Mouse (Mus musculus) T-cell, adult 2 months (primary cell): ENCODE measurements around the gene Gucy1a1.
"Not testable (repeated sequence)": the region's sequence is repeated elsewhere in the genome, so short reads cannot be mapped to it uniquely, and the experiment has no call there.

Experiments
- DNase-seq: peaks from one replicate; pipeline ENCODE4 v3.0.0; 2022; ENCODE audit warnings: low spot score

The Gucy1a1 gene

GRCm38 (mm10) chr3:82145126-82145901, at the start of gene Gucy1a1:
Gene Gucy1a1 (minus strand): TSS chr3:82145789.
- DNase-seq, result peak; percentile 15

- no peak for DNase-seq
Measured at GRCm38 (mm10) chr3:82191559-82192245, 46.1 kb upstream of the Gucy1a1 start.

- DNase-seq, result no peak
Measured at GRCm38 (mm10) chr3:82185626-82186025, 40.0 kb upstream of the Gucy1a1 start.

- DNase-seq, result no peak
Measured at GRCm38 (mm10) chr3:82181500-82181899, 35.9 kb upstream of the Gucy1a1 start.

- no peak for DNase-seq
Measured at GRCm38 (mm10) chr3:82180253-82180652, 34.7 kb upstream of the Gucy1a1 start.

GRCm38 (mm10) chr3:82175501-82175900, 29.9 kb upstream of the Gucy1a1 start:
- DNase-seq, result no peak

GRCm38 (mm10) chr3:82167064-82167463, 21.5 kb upstream of the Gucy1a1 start:
- DNase-seq, result no peak

GRCm38 (mm10) chr3:82165937-82166336, 20.3 kb upstream of the Gucy1a1 start:
- DNase-seq, result no peak

GRCm38 (mm10) chr3:82162992-82163391, 17.4 kb upstream of the Gucy1a1 start:
- not testable (repeated sequence) for DNase-seq

GRCm38 (mm10) chr3:82145978-82146377, 389 bp upstream of the Gucy1a1 start:
- DNase-seq, result no peak

- DNase-seq, result no peak
Measured at GRCm38 (mm10) chr3:82144725-82145125, 864 bp downstream of the Gucy1a1 start.

GRCm38 (mm10) chr3:82140781-82141180, 4.8 kb downstream of the Gucy1a1 start:
- DNase-seq, result peak; percentile 1

GRCm38 (mm10) chr3:82138002-82138667, 7.5 kb downstream of the Gucy1a1 start:
- no peak for DNase-seq

- DNase-seq, result no peak
Measured at GRCm38 (mm10) chr3:82135483-82135882, 10.1 kb downstream of the Gucy1a1 start.

GRCm38 (mm10) chr3:82129258-82129657, 16.3 kb downstream of the Gucy1a1 start:
- DNase-seq, result no peak

GRCm38 (mm10) chr3:82124567-82124966, 21.0 kb downstream of the Gucy1a1 start:
- no peak for DNase-seq

- no peak for DNase-seq
Measured at GRCm38 (mm10) chr3:82118916-82119315, 26.7 kb downstream of the Gucy1a1 start.

GRCm38 (mm10) chr3:82112439-82112838, 33.1 kb downstream of the Gucy1a1 start:
- DNase-seq, result no peak

- DNase-seq, result no peak
Measured at GRCm38 (mm10) chr3:82111986-82112385, 33.6 kb downstream of the Gucy1a1 start.

GRCm38 (mm10) chr3:82108951-82109350, 36.6 kb downstream of the Gucy1a1 start:
- DNase-seq, result no peak

GRCm38 (mm10) chr3:82104229-82104628, 41.4 kb downstream of the Gucy1a1 start:
- DNase-seq, result no peak

- DNase-seq, result no peak
Measured at GRCm38 (mm10) chr3:82099127-82099526, 46.5 kb downstream of the Gucy1a1 start.

GRCm38 (mm10) chr3:82096801-82097200, 48.8 kb downstream of the Gucy1a1 start:
- DNase-seq, result no peak
